Mouse (Mus musculus) brain, embryonic 14.5 days (tissue): ENCODE results near the gene Dnajb6.

ENCODE experiments used
- CTCF ChIP-seq: fragments of 200-500 bp; IDR thresholded peaks from 2 replicates; pipeline ENCODE4 v1.5.1; 2012; ENCODE audit warnings: inconsistent platforms, mild to moderate bottlenecking, moderate library complexity, borderline replicate concordance; ENCODE audit not compliant: insufficient read depth, insufficient read length; ENCODE audit errors: extremely low read depth
- POLR2A ChIP-seq: fragments of 200-500 bp; IDR thresholded peaks from 2 replicates; pipeline ENCODE4 v1.6.1; 2012; ENCODE audit warnings: mild to moderate bottlenecking, inconsistent platforms, borderline replicate concordance; ENCODE audit not compliant: poor library complexity, insufficient read depth, insufficient read length, severe bottlenecking; ENCODE audit errors: extremely low read depth

DNA sequence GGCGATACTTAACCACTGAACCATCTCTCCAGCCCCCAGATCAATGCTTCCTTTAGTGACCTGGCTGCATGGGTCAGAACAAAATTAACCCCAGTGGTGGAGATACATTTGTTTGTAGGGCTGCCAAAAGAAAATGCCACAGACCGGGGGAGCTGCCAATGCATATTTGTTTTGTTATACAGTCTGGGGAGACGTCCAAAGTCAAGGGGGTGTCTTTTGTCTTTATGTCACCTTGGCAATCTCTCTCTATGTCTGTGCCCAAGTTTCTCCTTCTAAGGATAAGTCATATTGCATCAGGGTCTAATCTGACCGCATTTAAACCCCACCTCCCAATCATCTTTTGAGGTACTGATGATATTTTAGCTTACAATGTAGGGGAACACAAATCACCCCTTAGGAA is 82.8 kb downstream of the Dnajb6 start:
- no peak for TF ChIP-seq CTCF
- no peak for TF ChIP-seq POLR2A
